Mouse (Mus musculus) kidney, embryonic 16.5 days (tissue): Measurements from ENCODE around the gene Gm37240. TPM values are rescaled to one million over a fixed set of nuclear protein-coding genes. Genes with fewer than 3 reads are reported as not detected.

Experiments
- ATAC-seq: fragments of 200-750 bp; cut with Nextera tagmentation; 2 replicates; pipeline ENCODE4 v1.8.0; 2017; ENCODE audit warnings: moderate TSS enrichment; ENCODE audit not compliant: low FRiP score, low TSS enrichment
- H3K27ac ChIP-seq: fragments of 300-500 bp; sonication (generic); 2 replicates; pipeline ENCODE4 v1.5.1; 2014; ENCODE audit warnings: low read length
- H3K27me3 ChIP-seq: fragments of 300-500 bp; sonication (generic); 2 replicates; pipeline ENCODE4 v1.6.1; 2014; ENCODE audit warnings: low read length, control low read depth, mixed read lengths; ENCODE audit not compliant: insufficient read depth
- H3K36me3 ChIP-seq: fragments of 300-500 bp; sonication (generic); 2 replicates; pipeline ENCODE4 v1.6.1; 2014; ENCODE audit warnings: low read length, control low read depth, mixed read lengths; ENCODE audit not compliant: insufficient read depth
- H3K4me1 ChIP-seq: fragments of 300-500 bp; sonication (generic); 2 replicates; pipeline ENCODE4 v1.6.1; 2014; ENCODE audit warnings: low read length, control low read depth, mixed read lengths; ENCODE audit not compliant: insufficient read depth
- H3K4me2 ChIP-seq: fragments of 300-500 bp; sonication (generic); replicated peaks from 2 replicates; pipeline ENCODE4 v1.6.1; 2014; ENCODE audit warnings: low read depth, low read length
- H3K4me3 ChIP-seq: fragments of 300-500 bp; sonication (generic); 2 replicates; pipeline ENCODE4 v1.5.1; 2014; ENCODE audit warnings: mild to moderate bottlenecking, low read length
- H3K9ac ChIP-seq: fragments of 300-500 bp; sonication (generic); replicated peaks from 2 replicates; pipeline ENCODE4 v1.6.1; 2014; ENCODE audit warnings: low read length
- H3K9me3 ChIP-seq: fragments of 300-500 bp; sonication (generic); 2 replicates; pipeline ENCODE4 v1.6.1; 2016; ENCODE audit warnings: low read length, control low read depth
- WGBS: fragments of 180-500 bp; shearing (Covaris S2); extraction: QIAGEN DNeasy Blood & Tissue Kit; methylation state at CpG from one replicate; pipeline ENCODE4 v1.1.7; 2014; 5-methylcytosine and 5-hydroxymethylcytosine counted together
- polyA plus RNA-seq: library from polyadenylated mRNA; unstranded; fragments of >200 nt; fragmentation: Nextera tagmentation; extraction: Ambion mirVana; gene quantifications from 2 replicates; pipeline ENCODE4 v1.2.1, GENCODE M21; 2015

Gene Gm37240
- polyA plus RNA-seq, 1 experiment from 2014 or later, result 8.7 TPM

- ATAC-seq, result no peak
- Histone ChIP-seq H3K36me3 (no peaks in the 10 kb centered on the region), H3K27ac (no peak overlapping the region), H3K9me3 (no peaks in the 10 kb centered on the region), H3K27me3 (no peaks in the 10 kb centered on the region), H3K4me1 (no peaks in the 10 kb centered on the region), H3K4me3 (no peak overlapping the region), H3K4me2 (no peak overlapping the region), H3K9ac (no peak overlapping the region)
- 57% methylated on average over 8 of the region's 8 CpGs for WGBS
Observed at GRCm38 (mm10) chr3:85710695-85711094, 176.6 kb downstream of the Gm37240 start.

DNA sequence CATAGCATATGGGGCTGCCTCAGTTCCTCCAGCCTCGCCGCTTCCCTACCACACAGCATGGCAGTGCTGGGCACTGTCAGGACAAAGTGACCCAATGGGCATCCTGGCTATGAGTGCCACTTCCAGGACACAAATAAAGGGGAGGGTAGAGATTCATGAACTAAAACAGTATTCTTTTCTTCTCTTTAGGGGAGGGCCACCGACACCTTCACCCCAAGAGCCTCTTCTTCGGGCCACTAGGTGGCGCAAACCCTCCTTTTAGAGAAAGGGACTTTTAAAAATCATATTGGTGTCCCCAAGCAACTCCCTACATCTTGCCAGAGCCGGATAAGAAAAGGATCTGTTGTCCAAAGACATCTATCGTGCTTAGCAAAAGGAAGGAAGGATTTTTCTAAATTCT, 179.9 kb downstream of the Gm37240 start:
- Histone ChIP-seq H3K9me3 (no peaks in the 10 kb centered on the region), H3K27me3 (no peaks in the 10 kb centered on the region), H3K4me3 (no peak overlapping the region), H3K9ac (no peak overlapping the region), H3K36me3 (no peaks in the 10 kb centered on the region), H3K4me1 (no peaks in the 10 kb centered on the region), H3K4me2 (no peak overlapping the region), H3K27ac (no peak overlapping the region)
- 37% methylated on average over 7 of the region's 7 CpGs for WGBS
- ATAC-seq, result no peak; the same call in 1 of the 2 replicates

DNA sequence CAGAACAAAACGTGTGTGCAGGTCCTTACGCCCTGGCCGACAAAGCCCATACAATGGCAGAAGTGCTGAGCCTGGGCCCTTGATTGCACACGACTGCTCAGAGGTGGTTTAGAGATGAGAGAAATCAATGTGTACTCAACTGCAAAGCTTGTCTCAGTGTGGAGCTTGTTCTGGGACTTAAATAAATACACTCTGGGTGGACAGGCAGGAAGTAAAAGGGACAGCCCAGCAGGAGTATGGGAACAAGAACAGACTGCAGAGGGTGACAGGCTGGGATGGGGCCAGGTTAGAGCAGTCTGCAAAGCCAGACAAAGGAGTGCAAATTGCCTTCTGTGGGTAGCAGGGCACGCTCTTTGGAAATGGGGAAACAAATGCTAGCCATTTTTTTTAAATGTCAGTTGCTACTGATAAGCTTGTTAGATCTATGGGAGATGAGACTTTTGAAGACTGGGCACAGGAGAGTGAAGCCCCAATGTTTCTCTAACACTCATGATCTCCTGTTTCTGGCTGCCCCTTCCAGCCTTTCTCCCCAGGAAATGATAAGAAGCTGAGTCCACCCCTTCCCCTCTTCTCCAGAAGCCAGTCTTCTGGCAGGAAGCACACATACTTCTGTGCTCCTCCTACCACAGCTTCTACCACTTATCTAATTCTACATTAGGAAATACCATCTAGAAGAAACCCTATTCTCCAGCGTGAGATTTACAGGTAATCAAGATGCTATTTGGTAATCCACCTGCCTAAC, 184.0 kb downstream of the Gm37240 start:
- Histone ChIP-seq H3K9ac (no peak overlapping the region), H3K27me3 (no peaks in the 10 kb centered on the region), H3K4me1 (no peaks in the 10 kb centered on the region), H3K27ac (no peak overlapping the region), H3K9me3 (no peaks in the 10 kb centered on the region), H3K4me3 (no peak overlapping the region), H3K36me3 (no peaks in the 10 kb centered on the region), H3K4me2 (no peak overlapping the region)
- no peak for ATAC-seq
- 64% methylated on average over 6 of the region's 6 CpGs for WGBS

GRCm38 (mm10) chr3:85698496-85698895, 188.8 kb downstream of the Gm37240 start:
- Histone ChIP-seq H3K4me1 (peaks cover 13% of the 10 kb centered on the region), H3K4me2 (no peak overlapping the region), H3K27me3 (no peaks in the 10 kb centered on the region), H3K36me3 (no peaks in the 10 kb centered on the region), H3K9me3 (no peaks in the 10 kb centered on the region), H3K27ac (no peak overlapping the region), H3K9ac (no peak overlapping the region), H3K4me3 (no peak overlapping the region)
- ATAC-seq, result no peak
- WGBS, result 85% methylated on average over 4 of the region's 4 CpGs

DNA sequence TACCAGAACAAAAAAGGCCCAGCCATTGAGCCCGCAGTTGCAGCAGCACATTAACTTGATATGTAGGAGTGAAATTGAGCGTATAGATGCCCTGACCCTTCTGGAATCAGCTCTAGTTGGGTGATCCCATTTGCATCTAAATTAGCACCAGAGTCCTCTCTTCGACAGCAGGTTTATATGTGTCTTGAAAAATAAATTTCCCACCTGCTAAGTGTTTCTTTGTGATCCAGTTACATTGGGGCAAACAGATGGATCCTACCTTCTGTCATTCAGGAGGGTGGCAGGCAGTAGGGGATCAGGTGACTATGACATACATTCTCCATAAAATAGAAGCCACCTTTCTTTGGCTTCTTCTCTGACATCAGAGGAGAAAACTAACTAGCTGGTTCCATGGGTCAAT, 192.3 kb downstream of the Gm37240 start:
- ATAC-seq, result peak; percentile 66
- Histone ChIP-seq H3K36me3 (no peaks in the 10 kb centered on the region), H3K27ac (no peak overlapping the region), H3K4me1 (peaks cover 19% of the 10 kb centered on the region), H3K4me2 (no peak overlapping the region), H3K9ac (no peak overlapping the region), H3K4me3 (no peak overlapping the region), H3K9me3 (no peaks in the 10 kb centered on the region), H3K27me3 (no peaks in the 10 kb centered on the region)
- 19% methylated on average over 3 of the region's 3 CpGs for WGBS

DNA sequence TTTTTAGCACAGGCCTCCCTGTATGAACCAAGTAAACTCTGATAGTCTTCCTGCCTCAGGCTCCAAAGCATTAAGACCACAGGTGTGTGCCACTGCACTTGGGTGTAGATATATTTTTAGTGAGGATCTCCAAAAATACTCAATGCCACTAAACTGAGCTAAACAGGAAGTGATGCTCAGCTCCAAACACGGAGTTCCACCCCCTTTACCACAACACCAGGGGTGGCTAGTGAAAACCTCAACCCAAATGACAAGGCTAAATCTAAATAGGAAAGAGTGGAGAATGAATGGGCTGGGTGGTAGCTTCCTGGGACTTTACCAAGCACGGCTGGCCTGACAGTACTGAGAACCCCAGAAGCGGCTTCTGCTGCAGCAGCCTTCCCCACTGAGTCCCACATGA, 194.3 kb downstream of the Gm37240 start:
- H3K36me3 ChIP-seq, result no peaks in the 10 kb centered on the region
- H3K9ac ChIP-seq, result no peak overlapping the region
- no peak overlapping the region for H3K4me2 ChIP-seq
- H3K4me3 ChIP-seq, result no peak overlapping the region
- no peaks in the 10 kb centered on the region for H3K27me3 ChIP-seq
- no peaks in the 10 kb centered on the region for H3K9me3 ChIP-seq
- WGBS, result 61% methylated on average over 3 of the region's 3 CpGs
- ATAC-seq, result no peak
- peaks cover 19% of the 10 kb centered on the region for H3K4me1 ChIP-seq
- H3K27ac ChIP-seq, result no peak overlapping the region

GRCm38 (mm10) chr3:85691134-85691533, 196.2 kb downstream of the Gm37240 start:
- no peak overlapping the region for H3K4me3 ChIP-seq
- no peak overlapping the region for H3K9ac ChIP-seq
- no peaks in the 10 kb centered on the region for H3K27me3 ChIP-seq
- no peaks in the 10 kb centered on the region for H3K9me3 ChIP-seq
- H3K36me3 ChIP-seq, result no peaks in the 10 kb centered on the region
- no peak overlapping the region for H3K4me2 ChIP-seq
- H3K4me1 ChIP-seq, result peaks cover 19% of the 10 kb centered on the region
- WGBS, result 37% methylated on average over 4 of the region's 4 CpGs
- no peak overlapping the region for H3K27ac ChIP-seq
- ATAC-seq, result peak; percentile 52; the same call in 1 of the 2 replicates

DNA sequence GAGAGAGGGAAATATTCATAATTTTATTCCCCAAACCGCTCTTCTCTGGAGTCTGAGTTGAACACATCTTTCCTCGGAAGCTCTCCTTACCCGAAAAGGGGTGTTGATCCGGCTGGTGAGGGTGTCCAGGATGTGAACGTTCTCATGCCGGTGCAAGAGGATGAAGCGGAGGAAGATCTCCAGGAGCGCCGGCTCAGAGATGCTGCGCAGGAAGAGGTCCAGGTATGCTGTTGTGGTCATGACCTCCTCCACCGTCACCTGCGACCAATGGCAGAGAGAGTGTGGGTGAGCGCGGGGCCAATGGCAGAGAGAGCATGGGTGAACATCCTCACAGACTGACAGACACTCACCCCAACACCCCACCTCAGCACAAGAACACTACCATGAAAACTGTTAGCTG, 199.0 kb downstream of the Gm37240 start:
- H3K36me3 ChIP-seq, result no peaks in the 10 kb centered on the region
- WGBS, result 94% methylated on average over 14 of the region's 14 CpGs
- H3K4me2 ChIP-seq, result no peak overlapping the region
- ATAC-seq, result no peak
- no peak overlapping the region for H3K4me3 ChIP-seq
- peaks cover 6% of the 10 kb centered on the region; the same call in 1 of the 2 replicates for H3K4me1 ChIP-seq
- H3K27ac ChIP-seq, result no peak overlapping the region
- H3K9me3 ChIP-seq, result no peaks in the 10 kb centered on the region
- no peak overlapping the region for H3K9ac ChIP-seq
- H3K27me3 ChIP-seq, result no peaks in the 10 kb centered on the region

GRCm38 (mm10) chr3:85685271-85685670, 202.0 kb downstream of the Gm37240 start:
- Histone ChIP-seq H3K9ac (no peak overlapping the region), H3K27me3 (no peaks in the 10 kb centered on the region), H3K27ac (no peak overlapping the region), H3K4me1 (no peaks in the 10 kb centered on the region), H3K36me3 (no peaks in the 10 kb centered on the region), H3K4me2 (no peak overlapping the region), H3K4me3 (no peak overlapping the region), H3K9me3 (no peaks in the 10 kb centered on the region)
- no peak for ATAC-seq
- WGBS, result 85% methylated on average over 8 of the region's 8 CpGs

DNA sequence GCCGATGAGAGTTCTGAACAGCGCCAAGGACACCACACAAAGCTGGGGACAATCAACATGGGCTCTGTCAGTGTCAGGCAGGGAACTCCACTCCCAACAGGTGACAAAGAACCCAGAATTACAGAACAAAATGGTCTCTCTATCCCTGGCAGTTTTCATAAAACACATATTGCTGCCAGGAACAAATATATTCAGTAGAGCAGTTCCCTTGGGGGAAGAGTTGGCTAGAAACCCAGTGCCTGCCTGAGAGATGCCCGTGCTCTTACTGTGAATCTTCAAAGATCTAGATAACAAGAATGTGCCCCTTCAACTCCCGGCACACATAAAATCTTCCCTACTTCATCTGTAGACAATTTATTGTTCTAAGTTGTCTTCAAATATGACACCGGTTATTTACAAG, 203.7 kb downstream of the Gm37240 start:
- Histone ChIP-seq H3K4me2 (no peak overlapping the region), H3K27me3 (no peaks in the 10 kb centered on the region), H3K27ac (no peak overlapping the region), H3K4me3 (no peak overlapping the region), H3K9me3 (no peaks in the 10 kb centered on the region), H3K36me3 (no peaks in the 10 kb centered on the region), H3K9ac (no peak overlapping the region), H3K4me1 (no peaks in the 10 kb centered on the region)
- no peak for ATAC-seq
- WGBS, result 84% methylated on average over 5 of the region's 5 CpGs
